Mouse (Mus musculus): Measurements from ENCODE around the gene Lce3e.

GRCm38 (mm10) chr3:92926130-92926529 lies 40.7 kb upstream of the Lce3e start, which contains the start of gene Lce3a:
- no peak for TF ChIP-seq ZNF384 (IDR thresholded peaks at IDR 0.05; ENCODE audit: low read depth, low read length)
- no peak for TF ChIP-seq HCFC1 (IDR thresholded peaks at IDR 0.05; ENCODE audit: borderline replicate concordance, insufficient read depth, low read length)

All from ES-E14 (cell line).